Mouse (Mus musculus) heart, embryonic 15.5 days (tissue): ENCODE results near the gene Mea1. TPM values are rescaled to one million over a fixed set of nuclear protein-coding genes. Genes with fewer than 3 reads are reported as not detected.

Source experiments
- ATAC-seq: fragments of 200-750 bp; cut with Nextera tagmentation; replicated peaks from 2 replicates; pipeline ENCODE4 v1.8.0; 2017; ENCODE audit warnings: low read depth, moderate TSS enrichment; ENCODE audit not compliant: insufficient number of reproducible peaks, insufficient read depth, low FRiP score
- H3K27ac ChIP-seq: fragments of 300-500 bp; sonication (generic); 2 replicates; pipeline ENCODE4 v1.5.1; 2015; ENCODE audit warnings: mild to moderate bottlenecking, inconsistent platforms
- H3K27me3 ChIP-seq: fragments of 300-500 bp; sonication (generic); 2 replicates; pipeline ENCODE4 v1.6.1; 2015; ENCODE audit warnings: inconsistent platforms
- H3K36me3 ChIP-seq: fragments of 300-500 bp; sonication (generic); 2 replicates; pipeline ENCODE4 v1.6.1; 2015; ENCODE audit warnings: mild to moderate bottlenecking, inconsistent platforms
- H3K4me1 ChIP-seq: fragments of 300-500 bp; sonication (generic); replicated peaks from 2 replicates; pipeline ENCODE4 v1.6.1; 2015; ENCODE audit warnings: inconsistent platforms
- H3K4me2 ChIP-seq: fragments of 300-500 bp; sonication (generic); 2 replicates; pipeline ENCODE4 v1.6.1; 2015; ENCODE audit warnings: inconsistent platforms, mild to moderate bottlenecking, moderate library complexity
- H3K4me3 ChIP-seq: fragments of 300-500 bp; sonication (generic); 2 replicates; pipeline ENCODE4 v1.5.1; 2015; ENCODE audit warnings: mild to moderate bottlenecking, inconsistent platforms
- H3K9ac ChIP-seq: fragments of 300-500 bp; sonication (generic); 2 replicates; pipeline ENCODE4 v1.6.1; 2015; ENCODE audit warnings: mild to moderate bottlenecking, inconsistent platforms
- H3K9me3 ChIP-seq: fragments of 300-500 bp; sonication (generic); replicated peaks from 2 replicates; pipeline ENCODE4 v1.6.1; 2016; ENCODE audit warnings: inconsistent platforms
- WGBS: fragments of 180-500 bp; shearing (Covaris S2); methylation state at CpG from one replicate; pipeline ENCODE4 v1.1.7; 2015; ENCODE audit warnings: mixed read lengths; 5-methylcytosine and 5-hydroxymethylcytosine counted together
- polyA plus RNA-seq: library from polyadenylated mRNA; unstranded; fragments of >200 nt; fragmentation: Nextera tagmentation; extraction: Ambion mirVana; gene quantifications from 2 replicates; pipeline ENCODE4 v1.2.1, GENCODE M21; 2015

Mea1 gene
- polyA plus RNA-seq, 1 experiment from 2014 or later, result 105 TPM

- Histone ChIP-seq H3K36me3 (peaks cover 49% of the 10 kb centered on the region), H3K4me3 (peak within 1 kb of the TSS; percentile 85), H3K4me2 (peak within 1 kb of the TSS; percentile 85), H3K9ac (peak within 1 kb of the TSS; percentile 85), H3K27ac (peak within 1 kb of the TSS; percentile 83), H3K4me1 (peaks cover 36% of the 10 kb centered on the region), H3K27me3 (no peaks in the 10 kb centered on the region), H3K9me3 (no peaks in the 10 kb centered on the region)
- ATAC-seq, result peak; percentile 85
- 0% methylated on average over 43 of the region's 43 CpGs for WGBS
These were observed 4.6 kb upstream of the Mea1 start, which contains the start of gene Rrp36 for GRCm38 (mm10) chr17:46673850-46674529. Gene Rrp36 (minus strand): TSS chr17:46674352.

DNA sequence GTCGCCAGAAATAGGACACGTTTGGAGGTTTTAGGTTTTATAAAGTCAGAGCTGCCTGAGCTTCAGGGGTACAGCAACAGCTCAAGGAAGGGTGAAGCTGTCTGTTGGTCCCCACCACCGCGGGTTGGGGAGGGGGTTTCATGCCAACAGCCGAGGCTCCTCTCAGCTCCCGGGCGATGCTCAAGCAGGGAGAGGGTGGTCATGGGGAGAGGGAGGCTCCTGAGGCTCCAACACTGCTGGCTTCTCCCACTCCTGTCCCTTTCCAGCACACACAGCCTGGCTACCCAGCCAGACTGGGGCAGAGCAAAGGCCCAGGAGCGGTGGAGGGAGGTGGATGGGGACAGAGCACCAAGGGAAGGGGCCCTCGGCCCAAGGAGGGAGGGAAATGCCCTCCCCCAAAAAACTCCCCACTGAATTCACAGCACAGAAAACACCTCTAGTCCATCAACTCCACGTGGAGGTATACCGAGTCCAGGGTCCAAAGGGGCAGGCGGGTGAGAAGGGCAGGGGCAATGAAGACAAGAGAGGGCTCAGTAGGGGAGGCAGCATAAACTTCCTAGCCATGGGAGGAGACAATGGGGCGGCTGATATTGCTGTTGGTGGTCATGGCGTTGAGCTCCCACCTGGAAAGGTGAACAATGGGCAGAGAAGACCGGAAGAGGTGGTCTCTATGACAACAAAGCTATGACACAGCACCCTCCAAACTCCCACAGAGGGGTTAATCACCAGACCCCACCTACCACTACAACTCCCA is 3.9 kb upstream of the Mea1 start:
- 20% methylated on average over 15 of the region's 15 CpGs for WGBS
- peaks cover 42% of the 10 kb centered on the region for H3K36me3 ChIP-seq
- no peaks in the 10 kb centered on the region for H3K27me3 ChIP-seq
- peak overlapping the region; percentile 83 for H3K27ac ChIP-seq
- peak overlapping the region; percentile 85 for H3K9ac ChIP-seq
- H3K4me2 ChIP-seq, result peak overlapping the region; percentile 85
- H3K9me3 ChIP-seq, result no peaks in the 10 kb centered on the region
- peaks cover 43% of the 10 kb centered on the region for H3K4me1 ChIP-seq
- peak overlapping the region; percentile 85 for H3K4me3 ChIP-seq
- peak; percentile 3; the same call in 1 of the 2 replicates for ATAC-seq

- Histone ChIP-seq H3K4me1 (peaks cover 40% of the 10 kb centered on the region), H3K27ac (peak overlapping the region; percentile 98), H3K9ac (peak overlapping the region; percentile 83), H3K4me2 (peak overlapping the region; percentile 74), H3K4me3 (peak overlapping the region; percentile 99), H3K36me3 (peaks cover 42% of the 10 kb centered on the region), H3K9me3 (no peaks in the 10 kb centered on the region), H3K27me3 (no peaks in the 10 kb centered on the region)
- no peak for ATAC-seq
- 15% methylated on average over 9 of the region's 9 CpGs for WGBS
These were observed 318 bp downstream of the Mea1 start for GRCm38 (mm10) chr17:46678911-46679310.

DNA sequence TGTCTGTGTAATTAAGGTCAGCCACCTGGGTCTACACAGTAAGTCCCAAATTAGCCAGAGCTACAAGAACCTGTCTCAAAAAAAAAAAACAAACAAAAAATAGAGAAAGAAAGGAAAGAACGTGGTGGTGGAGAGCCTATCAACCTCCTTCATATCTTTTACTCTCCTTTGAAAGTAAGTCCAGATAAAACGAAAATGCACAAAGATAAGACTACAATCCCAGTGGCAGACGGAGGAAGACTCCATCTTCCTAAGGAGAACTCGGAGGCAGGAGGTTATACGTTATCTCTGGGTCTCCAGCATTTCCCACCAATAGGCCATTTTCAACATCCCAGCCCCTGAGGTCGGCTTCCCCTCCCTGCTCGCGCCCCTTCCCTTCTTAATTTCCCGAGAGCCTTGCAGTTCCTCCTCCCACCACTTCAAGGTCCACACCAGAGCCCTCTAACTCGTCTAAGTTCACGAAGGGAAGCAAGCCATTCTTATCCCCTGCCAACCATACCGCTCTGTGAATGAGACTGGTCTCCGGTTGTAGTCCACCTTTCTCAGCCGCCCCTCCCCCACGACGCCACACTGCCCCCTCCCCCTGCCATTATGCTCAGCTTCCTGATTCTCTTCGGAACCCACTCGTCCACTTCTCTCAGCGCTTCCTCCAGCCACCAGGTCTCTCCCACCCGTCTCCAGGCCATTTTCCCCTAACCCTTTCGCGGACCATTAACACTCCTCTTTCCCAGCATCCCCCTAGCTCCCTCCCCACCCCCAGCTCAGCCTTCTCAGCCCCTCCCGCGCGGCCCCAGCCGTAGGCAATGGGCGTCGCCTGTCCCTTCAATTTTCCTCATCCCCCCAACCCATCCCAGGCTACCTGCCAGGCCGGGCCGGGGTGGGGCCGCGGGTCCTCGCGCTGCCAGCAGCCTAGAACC is 1.5 kb downstream of the Mea1 start:
- ATAC-seq, result peak; percentile 3; the same call in 1 of the 2 replicates
- Histone ChIP-seq H3K36me3 (peaks cover 49% of the 10 kb centered on the region), H3K9ac (peak overlapping the region; percentile 83), H3K4me3 (peak overlapping the region; percentile 99), H3K27ac (peak overlapping the region; percentile 98), H3K27me3 (no peaks in the 10 kb centered on the region), H3K4me2 (peak overlapping the region; percentile 74), H3K9me3 (no peaks in the 10 kb centered on the region), H3K4me1 (peaks cover 32% of the 10 kb centered on the region)
- under 1% methylated on average over 34 of the region's 34 CpGs for WGBS

DNA sequence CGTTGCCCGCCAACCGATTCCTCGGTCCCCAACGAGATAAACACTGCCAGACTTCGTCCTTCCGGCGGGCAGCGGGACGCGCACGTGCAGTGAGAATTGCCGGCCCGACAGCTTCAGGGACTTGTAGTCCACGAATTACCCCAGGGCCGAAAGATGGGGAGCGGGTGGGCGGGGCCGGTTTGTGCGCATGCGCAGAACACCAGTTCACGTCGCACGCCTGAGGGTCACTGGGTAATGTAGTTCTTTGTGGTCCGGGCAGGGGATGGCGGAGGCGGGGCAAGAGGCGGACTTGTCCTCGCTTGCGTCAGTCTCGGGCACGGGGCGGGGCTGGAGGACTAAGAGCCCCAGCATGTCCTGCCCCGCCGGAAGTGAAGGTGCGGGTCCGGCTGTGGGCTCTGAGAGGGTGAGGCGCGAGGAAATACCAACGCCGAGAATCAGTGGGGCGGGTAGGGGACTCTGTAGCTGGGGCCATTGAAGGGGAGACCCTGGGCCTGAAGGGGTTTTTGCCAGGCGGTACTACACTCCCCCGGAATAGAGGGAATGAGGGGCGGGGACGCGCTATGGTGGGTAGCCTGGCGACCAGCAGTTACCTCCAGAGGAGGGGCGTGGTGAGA is 2.3 kb downstream of the Mea1 start, which contains the start of gene Klhdc3:
TSS of gene Klhdc3 (minus strand) at position 155 of the 614 bp plus-strand sequence.
- Histone ChIP-seq H3K27me3 (no peaks in the 10 kb centered on the region), H3K4me1 (peaks cover 30% of the 10 kb centered on the region), H3K9ac (peak within 1 kb of the TSS; percentile 83), H3K4me2 (peak within 1 kb of the TSS; percentile 74), H3K36me3 (peaks cover 49% of the 10 kb centered on the region), H3K9me3 (no peaks in the 10 kb centered on the region), H3K4me3 (peak within 1 kb of the TSS; percentile 99), H3K27ac (peak within 1 kb of the TSS; percentile 98)
- 0% methylated on average over 49 of the region's 49 CpGs for WGBS
- peak; percentile 97 for ATAC-seq

- WGBS, result 25% methylated on average over 12 of the region's 12 CpGs
- Histone ChIP-seq H3K9me3 (no peaks in the 10 kb centered on the region), H3K4me3 (peak overlapping the region; percentile 99), H3K36me3 (peaks cover 49% of the 10 kb centered on the region), H3K9ac (peak overlapping the region; percentile 70), H3K4me1 (peaks cover 30% of the 10 kb centered on the region), H3K27me3 (no peaks in the 10 kb centered on the region), H3K27ac (peak overlapping the region; percentile 77), H3K4me2 (peak overlapping the region; percentile 74)
- no peak for ATAC-seq
These were observed 3.0 kb downstream of the Mea1 start for GRCm38 (mm10) chr17:46681466-46682118.

DNA sequence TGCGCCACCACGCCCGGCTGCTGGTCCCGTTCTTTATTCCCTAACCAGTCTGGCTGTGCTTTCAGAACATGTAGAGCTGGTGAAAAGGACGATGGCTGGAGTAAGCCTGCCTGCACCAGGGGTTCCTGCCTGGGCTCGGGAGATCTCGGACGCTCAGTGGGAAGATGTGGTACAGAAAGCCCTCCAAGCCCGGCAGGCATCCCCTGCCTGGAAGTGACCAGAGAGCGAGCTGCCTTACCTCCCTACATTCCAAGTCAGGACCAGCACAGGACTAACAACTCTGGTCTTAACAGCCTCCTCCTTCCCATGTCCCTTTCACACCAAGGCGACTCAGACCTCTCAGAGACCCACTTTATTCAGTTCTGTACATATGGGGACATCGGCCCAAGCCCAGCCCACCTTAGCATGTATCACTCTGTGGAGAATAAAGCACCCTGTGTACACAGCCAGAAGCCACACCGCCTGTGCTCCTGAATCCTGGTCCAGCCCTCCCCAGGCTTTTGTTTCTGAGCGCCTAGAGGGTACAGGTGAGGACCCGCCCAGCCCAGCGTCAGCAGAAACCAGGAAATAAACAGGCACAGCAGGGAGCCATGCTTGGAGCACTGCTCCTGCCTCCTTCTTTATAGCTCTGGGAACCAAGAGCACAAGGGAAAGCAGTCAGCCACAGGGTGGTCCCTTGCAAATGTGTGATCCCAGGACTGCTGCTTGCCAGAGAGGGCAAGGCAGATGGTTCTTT is 4.2 kb downstream of the Mea1 start:
- Histone ChIP-seq H3K4me1 (peaks cover 27% of the 10 kb centered on the region), H3K9ac (no peak overlapping the region), H3K27me3 (no peaks in the 10 kb centered on the region), H3K4me3 (no peak overlapping the region), H3K36me3 (peaks cover 45% of the 10 kb centered on the region), H3K27ac (no peak overlapping the region), H3K4me2 (no peak overlapping the region), H3K9me3 (no peaks in the 10 kb centered on the region)
- no peak for ATAC-seq
- WGBS, result 85% methylated on average over 16 of the region's 16 CpGs

DNA sequence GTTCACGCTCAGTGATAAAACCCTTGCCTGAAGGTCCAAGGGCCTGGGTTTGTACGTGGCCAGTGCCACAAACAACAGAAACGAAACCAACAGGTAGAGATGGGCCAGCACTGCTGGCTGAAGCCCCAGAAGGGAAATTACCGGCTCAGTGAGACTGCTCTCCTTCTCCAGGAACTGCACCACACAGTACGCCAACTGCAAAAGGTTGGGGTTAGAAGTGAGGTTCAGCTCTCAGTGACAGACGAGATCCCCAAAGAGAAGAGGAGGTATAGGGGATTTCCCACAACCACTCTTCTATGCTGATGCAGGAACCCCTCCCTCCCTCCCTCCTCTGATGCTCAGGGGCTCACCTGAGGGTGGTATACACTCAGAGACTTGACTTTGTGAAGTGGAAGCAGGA is 7.3 kb downstream of the Mea1 start:
- H3K27ac ChIP-seq, result no peak overlapping the region
- no peak overlapping the region for H3K4me3 ChIP-seq
- H3K27me3 ChIP-seq, result no peaks in the 10 kb centered on the region
- H3K36me3 ChIP-seq, result peaks cover 45% of the 10 kb centered on the region
- no peaks in the 10 kb centered on the region for H3K9me3 ChIP-seq
- H3K9ac ChIP-seq, result no peak overlapping the region
- peaks cover 7% of the 10 kb centered on the region for H3K4me1 ChIP-seq
- H3K4me2 ChIP-seq, result no peak overlapping the region
- no peak for ATAC-seq
- 86% methylated on average over 6 of the region's 6 CpGs for WGBS

DNA sequence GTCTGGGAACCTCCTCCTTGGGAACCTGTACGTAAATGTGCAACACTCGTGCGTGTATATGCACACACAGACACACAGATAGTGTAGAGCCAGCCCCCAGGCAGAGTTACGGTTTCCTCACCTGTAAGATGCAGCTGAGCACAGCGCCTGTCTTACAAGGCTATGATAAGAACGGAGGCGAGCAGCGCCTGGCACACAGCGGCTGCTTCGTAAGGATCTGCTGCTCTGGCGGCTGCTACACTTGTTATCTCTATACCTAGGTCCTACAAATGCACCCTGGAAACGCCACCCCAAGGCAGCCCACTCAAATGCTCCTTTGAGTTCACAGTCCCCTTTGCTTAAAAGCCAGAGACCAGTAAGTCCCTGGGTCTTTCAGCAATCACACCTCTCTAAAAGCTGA is 12.1 kb downstream of the Mea1 start:
- H3K9me3 ChIP-seq, result no peaks in the 10 kb centered on the region
- no peak for ATAC-seq
- H3K27ac ChIP-seq, result no peak overlapping the region
- H3K4me3 ChIP-seq, result no peak overlapping the region
- 66% methylated on average over 12 of the region's 12 CpGs for WGBS
- H3K9ac ChIP-seq, result no peak overlapping the region
- H3K4me2 ChIP-seq, result no peak overlapping the region
- H3K27me3 ChIP-seq, result no peaks in the 10 kb centered on the region
- no peaks in the 10 kb centered on the region for H3K4me1 ChIP-seq
- H3K36me3 ChIP-seq, result peaks cover 23% of the 10 kb centered on the region

GRCm38 (mm10) chr17:46691390-46691789 is 12.8 kb downstream of the Mea1 start:
- ATAC-seq, result no peak
- H3K9me3 ChIP-seq, result no peaks in the 10 kb centered on the region
- H3K36me3 ChIP-seq, result peaks cover 16% of the 10 kb centered on the region
- no peak overlapping the region for H3K27ac ChIP-seq
- H3K4me3 ChIP-seq, result no peak overlapping the region
- no peaks in the 10 kb centered on the region for H3K27me3 ChIP-seq
- no peaks in the 10 kb centered on the region for H3K4me1 ChIP-seq
- H3K4me2 ChIP-seq, result no peak overlapping the region
- 87% methylated on average over 2 of the region's 2 CpGs for WGBS
- no peak overlapping the region for H3K9ac ChIP-seq
